In genomic region chr1:21094644-21095215, GRCm38 (mm10) we compare ENCODE assay signal across 24 mouse cellular contexts. TPM values are rescaled to one million over a fixed set of nuclear protein-coding genes. Genes with fewer than 3 reads are reported as not detected.
DNase-seq lines count a peak whose midpoint lies in the region; ATAC-seq and TF ChIP-seq lines count a peak whose summit lies in the region.
"Had no signal": no experiment of that assay in that cellular context is flagged by ENCODE, and none has a peak within 500 bp of the region (broad histone marks: within the 10 kb centered on the region; RNA-seq: fewer than 3 reads in every experiment).

No protein-coding gene starts in this region.

- TF ChIP-seq POLR2A in CH12.LX (IDR thresholded peaks at IDR 0.05; ENCODE audit: low read depth, low read length), result no peak
- no peak for TF ChIP-seq POLR2A in myocyte (IDR thresholded peaks at IDR 0.05; ENCODE audit: insufficient read length, low read depth)

- no peak overlapping the region for H3K9ac ChIP-seq in liver, embryonic 11.5 days (ENCODE audit: low read depth, low read length)
- peak overlapping the region; percentile 80 for H3K9ac ChIP-seq in CH12.LX (ENCODE audit: insufficient read depth, low read depth)
- H3K9ac ChIP-seq: heart, embryonic 12.5 days; hindbrain, embryonic 14.5 days; lung, embryonic 14.5 days; neural tube, embryonic 15.5 days; stomach, embryonic 15.5 days had no signal

- no peaks in the 10 kb centered on the region for H3K36me3 ChIP-seq in liver, embryonic 11.5 days (ENCODE audit: control insufficient read depth, insufficient read depth, low read length)
- no peaks in the 10 kb centered on the region for H3K36me3 ChIP-seq in CH12.LX (replicated peaks in 1 of 2; ENCODE audit: control insufficient read depth in 1 of 2, insufficient read depth in 1 of 2, low read length in 1 of 2)
- no peaks in the 10 kb centered on the region for H3K36me3 ChIP-seq in myocyte (ENCODE audit: control insufficient read depth, insufficient read depth)
- H3K36me3 ChIP-seq: embryonic facial prominence, embryonic 10.5 days; forebrain, embryonic 10.5 days; heart, embryonic 12.5 days; limb, embryonic 10.5 days; neural tube, embryonic 15.5 days; stomach, embryonic 15.5 days had no signal

- H3K27ac ChIP-seq in liver, embryonic 11.5 days (ENCODE audit: low read depth, low read length), result no peak overlapping the region
- peak overlapping the region; percentile 70 for H3K27ac ChIP-seq in CH12.LX (ENCODE audit: insufficient read depth, low read depth)
- H3K27ac ChIP-seq: embryonic facial prominence, embryonic 10.5 days; forebrain, embryonic 10.5 days; hindbrain, embryonic 14.5 days; limb, embryonic 10.5 days; neural tube, embryonic 15.5 days; stomach, embryonic 15.5 days had no signal

- no peak for TF ChIP-seq RAD21 in CH12.LX (IDR thresholded peaks at IDR 0.05; ENCODE audit: low read depth, low read length)

- no peak for DNase-seq in liver, embryonic 11.5 days (ENCODE audit: low spot score)
- DNase-seq in liver (no peak), CH12.LX (ENCODE audit: extremely low read depth) (peak; percentile 51)
- DNase-seq in urinary bladder, adult 2 months (ENCODE audit: low spot score), result no peak
- DNase-seq in cerebellum, postnatal 14 days, result no peak
- DNase-seq: adrenal gland, postnatal 25 days; B cell, adult 2 months; cerebellum, adult 9-10 months; gastrocnemius, postnatal 36 days; kidney, adult 2 months; kidney, postnatal 10 days; lung, embryonic 14.5 days; right cerebral cortex, adult 18-20 months; right cerebral cortex, postnatal 4 days had no signal

- no peak; the same call in 1 of the 2 replicates for TF ChIP-seq EP300 in CH12.LX (IDR thresholded peaks at IDR 0.05; ENCODE audit: low read length)

- peak; percentile 27; the same call in 1 of the 2 replicates for ATAC-seq in liver, embryonic 11.5 days (replicated peaks; ENCODE audit: low FRiP score)
- peak; percentile 75 to 79 for ATAC-seq in hematopoietic stem cell, adult 5-6 weeks (replicated peaks in 1 of 2; ENCODE audit: insufficient read depth in 1 of 2, low FRiP score in 2 of 2, low TSS enrichment in 1 of 2, low read depth in 1 of 2, poor library complexity in 2 of 2, severe bottlenecking in 2 of 2)

- dilution Hi-C loops in CH12.LX (cut with MboI; ENCODE audit: extremely low pct_ligation_motif_present, extremely low pct_unique_long_range_greater_than_20kb, low sequenced_read_pairs), result no loop called here

- H3K4me3 ChIP-seq in liver, embryonic 11.5 days (ENCODE audit: low read depth, low read length), result no peak overlapping the region
- H3K4me3 ChIP-seq in CH12.LX (replicated peaks in 1 of 3; ENCODE audit: low read depth in 2 of 3, low read length in 2 of 3, poor library complexity in 1 of 3), result peak overlapping the region in 1 of 3 experiments; percentile 3
- H3K4me3 ChIP-seq in myocyte, result no peak overlapping the region
- H3K4me3 ChIP-seq: embryonic facial prominence, embryonic 10.5 days; forebrain, embryonic 10.5 days; heart, embryonic 12.5 days; limb, embryonic 10.5 days; neural tube, embryonic 15.5 days; stomach, embryonic 15.5 days had no signal

- no peaks in the 10 kb centered on the region for H3K79me2 ChIP-seq in CH12.LX (replicated peaks; ENCODE audit: control insufficient read depth, extremely low read depth, insufficient read depth, poor library complexity, severe bottlenecking)
- no peaks in the 10 kb centered on the region for H3K79me2 ChIP-seq in myocyte (ENCODE audit: control insufficient read depth, insufficient read depth)

- H3K27me3 ChIP-seq in liver, embryonic 11.5 days (replicated peaks; ENCODE audit: control insufficient read depth, insufficient read depth, low read length), result no peaks in the 10 kb centered on the region
- no peaks in the 10 kb centered on the region for H3K27me3 ChIP-seq in CH12.LX (replicated peaks)
- no peaks in the 10 kb centered on the region for H3K27me3 ChIP-seq in myocyte (ENCODE audit: control insufficient read depth, insufficient read depth, insufficient read length)
- H3K27me3 ChIP-seq: heart, embryonic 12.5 days; neural tube, embryonic 15.5 days; stomach, embryonic 15.5 days had no signal

- WGBS in liver, embryonic 11.5 days, result 25% methylated on average over 4 of the region's 4 CpGs

- no peaks in the 10 kb centered on the region for H3K9me3 ChIP-seq in liver, embryonic 11.5 days (ENCODE audit: control insufficient read depth, low read length)
- H3K9me3 ChIP-seq in CH12.LX (replicated peaks; ENCODE audit: low read length), result no peaks in the 10 kb centered on the region
- H3K9me3 ChIP-seq: embryonic facial prominence, embryonic 10.5 days; forebrain, embryonic 10.5 days; heart, embryonic 12.5 days; limb, embryonic 10.5 days; neural tube, embryonic 15.5 days; stomach, embryonic 15.5 days had no signal

- in situ Hi-C loops in CH12.LX (cut with MboI; ENCODE audit: low pct_ligation_motif_present, low pct_unique_long_range_greater_than_20kb, low sequenced_read_pairs), result loop anchor here (5.0 kb wide), 1 partner anchor 157 kb away; no protein-coding TSS in a partner anchor

- H3K4me2 ChIP-seq in liver, embryonic 11.5 days, result no peak overlapping the region
- peak overlapping the region; percentile 51 for H3K4me2 ChIP-seq in CH12.LX (ENCODE audit: insufficient read depth, low read depth, poor library complexity, severe bottlenecking)
- peak overlapping the region; percentile 12 for H3K4me2 ChIP-seq in myocyte (ENCODE audit: low read depth)
- H3K4me2 ChIP-seq: heart, embryonic 12.5 days; hindbrain, embryonic 14.5 days; lung, embryonic 14.5 days; midbrain, embryonic 11.5 days; neural tube, embryonic 15.5 days; stomach, embryonic 15.5 days had no signal

- H3ac ChIP-seq in myocyte (ENCODE audit: control insufficient read depth, insufficient read length), result no peak overlapping the region

- TF ChIP-seq CTCF in CH12.LX (conservative IDR thresholded peaks at IDR 0.05 in 1 of 2, IDR thresholded peaks at IDR 0.05 in 1 of 2; ENCODE audit: low read depth in 2 of 2, low read length in 2 of 2), result no peak

- no peaks in the 10 kb centered on the region for H3K4me1 ChIP-seq in liver, embryonic 11.5 days (replicated peaks; ENCODE audit: control insufficient read depth, insufficient read depth, low read length)
- peaks cover 25 to 32% of the 10 kb centered on the region in 2 experiments for H3K4me1 ChIP-seq in CH12.LX (ENCODE audit: control insufficient read depth in 1 of 2, insufficient read depth in 2 of 2)
- H3K4me1 ChIP-seq: embryonic facial prominence, embryonic 10.5 days; forebrain, embryonic 10.5 days; limb, embryonic 10.5 days; neural tube, embryonic 15.5 days had no signal

TF ChIP-seq in CH12.LX, 34 proteins besides CTCF, POLR2A, EP300 and RAD21:
- TF ChIP-seq ELF1 (IDR thresholded peaks at IDR 0.05; ENCODE audit: low read depth, low read length) (0 out of 2 replicates have a peak, but pooled peaks have one; percentile 32), MAX (IDR thresholded peaks at IDR 0.05; ENCODE audit: low read length) (0 out of 2 replicates have a peak, but pooled peaks have one; percentile 13), TBP (conservative IDR thresholded peaks at IDR 0.05; ENCODE audit: low read depth, low read length) (no peak), SMC3 (IDR thresholded peaks at IDR 0.05; ENCODE audit: low read depth, low read length) (no peak), IRF4 (IDR thresholded peaks at IDR 0.05; ENCODE audit: low read depth, low read length) (no peak), MEF2A (IDR thresholded peaks at IDR 0.05; ENCODE audit: borderline replicate concordance, low read depth, low read length) (peak; percentile 32; the same call in 1 of the 2 replicates)

TF ChIP-seq in myocyte, 11 proteins besides CTCF, POLR2A, EP300 and RAD21:
- TF ChIP-seq CEBPB (IDR thresholded peaks at IDR 0.05; ENCODE audit: insufficient read depth, poor library complexity, severe bottlenecking) (no peak), E2F4 (IDR thresholded peaks at IDR 0.05; ENCODE audit: insufficient read depth) (no peak), POLR2AphosphoS2 (IDR thresholded peaks at IDR 0.05; ENCODE audit: insufficient read length, low read depth) (no peak), MYOG (IDR thresholded peaks at IDR 0.05; ENCODE audit: control insufficient read depth in 1 of 3, insufficient read depth in 1 of 3, insufficient read length in 2 of 3, low read depth in 2 of 3) (no peak), MAX (IDR thresholded peaks at IDR 0.05; ENCODE audit: low read depth) (no peak), USF1 (IDR thresholded peaks at IDR 0.05; ENCODE audit: low read depth) (no peak), MYOD1 (IDR thresholded peaks at IDR 0.05; ENCODE audit: control insufficient read depth in 1 of 3, insufficient read length in 2 of 3, low read depth in 2 of 3) (no peak), TCF3 (IDR thresholded peaks at IDR 0.05; ENCODE audit: insufficient read length, low read depth) (no peak), REST (IDR thresholded peaks at IDR 0.05; ENCODE audit: insufficient read depth, insufficient read length) (no peak), SRF (IDR thresholded peaks at IDR 0.05; ENCODE audit: control insufficient read depth, insufficient read length, low read depth) (no peak), TCF12 (IDR thresholded peaks at IDR 0.05; ENCODE audit: insufficient read depth, poor library complexity, severe bottlenecking) (no peak)

RNA-seq across cellular contexts. Expression of gene Tram2, which starts 15.7 kb away (rescaled TPM):
- 3.9 and 4.0 TPM in 2 replicates for polyA plus RNA-seq in liver, embryonic 11.5 days (2014; fragmentation: Nextera tagmentation; extraction: Ambion mirVana)
- total RNA-seq in CH12.LX (2012; rRNA removed) (2.4 and 2.9 TPM in 2 replicates), CH12.LX (2014; rRNA removed) (1.3 and 1.9 TPM in 2 replicates)
- polyA plus RNA-seq in CH12.LX (2012; ENCODE audit: insufficient read length, low read depth) (4.7 and 6.6 TPM in 2 replicates), myocyte (2012; fragmentation: generic; extraction: Trizol) (4.2 TPM)
- total RNA-seq in hematopoietic stem cell, adult 5-6 weeks (2017), result 1.9 and 3.9 TPM in 2 replicates
- polyA plus RNA-seq in urinary bladder, adult 2 months (2012; rRNA removed), result 9.6 and 9.9 TPM in 2 replicates
